Mouse (Mus musculus): ENCODE measurements around the gene Mafg. TPM values are rescaled to one million over a fixed set of nuclear protein-coding genes. Genes with fewer than 3 reads are reported as not detected.

Mafg gene
- polyA plus RNA-seq, 1 experiment from 2014 or later = 32.6 TPM

GRCm38 (mm10) chr11:120654741-120655140 is 21.3 kb upstream of the Mafg start:
- Histone ChIP-seq H3K27ac (ENCODE audit: low read depth, low read length) (no peak overlapping the region), H3K4me1 (replicated peaks; ENCODE audit: control insufficient read depth, insufficient read depth, low read length) (peaks cover 3% of the 10 kb centered on the region; the same call in 1 of the 2 replicates), H3K36me3 (ENCODE audit: control insufficient read depth, insufficient read depth, low read length) (no peaks in the 10 kb centered on the region), H3K4me3 (ENCODE audit: low read depth, low read length) (no peak overlapping the region), H3K27me3 (replicated peaks; ENCODE audit: control insufficient read depth, insufficient read depth, low read length) (peaks cover 38% of the 10 kb centered on the region), H3K9ac (ENCODE audit: low read depth, low read length) (no peak overlapping the region), H3K9me3 (ENCODE audit: control insufficient read depth, low read length) (no peaks in the 10 kb centered on the region), H3K4me2 (no peak overlapping the region)
- ATAC-seq (replicated peaks; ENCODE audit: low FRiP score) (no peak), DNase-seq (ENCODE audit: low spot score) (no peak)
- 59% methylated on average over 3 of the region's 3 CpGs for WGBS

- no peak for ATAC-seq (replicated peaks; ENCODE audit: low FRiP score)
- Histone ChIP-seq H3K9me3 (ENCODE audit: control insufficient read depth, low read length) (no peaks in the 10 kb centered on the region), H3K36me3 (ENCODE audit: control insufficient read depth, insufficient read depth, low read length) (no peaks in the 10 kb centered on the region), H3K27me3 (replicated peaks; ENCODE audit: control insufficient read depth, insufficient read depth, low read length) (peaks cover 17% of the 10 kb centered on the region; the same call in 1 of the 2 replicates), H3K4me2 (no peak overlapping the region), H3K4me3 (ENCODE audit: low read depth, low read length) (no peak overlapping the region), H3K27ac (ENCODE audit: low read depth, low read length) (no peak overlapping the region), H3K9ac (ENCODE audit: low read depth, low read length) (no peak overlapping the region), H3K4me1 (replicated peaks; ENCODE audit: control insufficient read depth, insufficient read depth, low read length) (peaks cover 11% of the 10 kb centered on the region)
- WGBS = 60% methylated on average over 3 of the region's 3 CpGs
- no peak for DNase-seq (ENCODE audit: low spot score)
Observed at GRCm38 (mm10) chr11:120651872-120652271, 18.5 kb upstream of the Mafg start.

GRCm38 (mm10) chr11:120648001-120648476 is 14.6 kb upstream of the Mafg start, which contains the start of gene Myadml2:
TSS of gene Myadml2 (minus strand) at chr11:120648158.
- Histone ChIP-seq H3K36me3 (ENCODE audit: control insufficient read depth, insufficient read depth, low read length) (no peaks in the 10 kb centered on the region), H3K4me1 (replicated peaks; ENCODE audit: control insufficient read depth, insufficient read depth, low read length) (peaks cover 16% of the 10 kb centered on the region), H3K27me3 (replicated peaks; ENCODE audit: control insufficient read depth, insufficient read depth, low read length) (peaks cover 9% of the 10 kb centered on the region; the same call in 1 of the 2 replicates), H3K4me2 (peak within 1 kb of the TSS; percentile 71), H3K27ac (ENCODE audit: low read depth, low read length) (no peak within 1 kb of the TSS), H3K9ac (ENCODE audit: low read depth, low read length) (peak within 1 kb of the TSS; percentile 56), H3K4me3 (ENCODE audit: low read depth, low read length) (peak within 1 kb of the TSS; percentile 39), H3K9me3 (ENCODE audit: control insufficient read depth, low read length) (no peaks in the 10 kb centered on the region)
- WGBS = 9% methylated on average over 13 of the region's 13 CpGs
- ATAC-seq (replicated peaks; ENCODE audit: low FRiP score) (no peak), DNase-seq (ENCODE audit: low spot score) (peak; percentile 65)

GRCm38 (mm10) chr11:120647047-120647830 is 13.8 kb upstream of the Mafg start:
- Histone ChIP-seq H3K4me3 (ENCODE audit: low read depth, low read length) (peak overlapping the region; percentile 39; the same call in 1 of the 2 replicates), H3K27ac (ENCODE audit: low read depth, low read length) (no peak overlapping the region), H3K4me2 (peak overlapping the region; percentile 71), H3K27me3 (replicated peaks; ENCODE audit: control insufficient read depth, insufficient read depth, low read length) (peaks cover 11% of the 10 kb centered on the region; the same call in 1 of the 2 replicates), H3K9me3 (ENCODE audit: control insufficient read depth, low read length) (no peaks in the 10 kb centered on the region), H3K36me3 (ENCODE audit: control insufficient read depth, insufficient read depth, low read length) (no peaks in the 10 kb centered on the region), H3K4me1 (replicated peaks; ENCODE audit: control insufficient read depth, insufficient read depth, low read length) (peaks cover 23% of the 10 kb centered on the region), H3K9ac (ENCODE audit: low read depth, low read length) (0 out of 2 replicates have a peak overlapping the region, but pooled peaks have one; percentile 56)
- ATAC-seq (replicated peaks; ENCODE audit: low FRiP score) (no peak), DNase-seq (ENCODE audit: low spot score) (no peak)
- WGBS = 76% methylated on average over 35 of the region's 35 CpGs

- peak within 1 kb of the TSS; percentile 81 for H3K4me2 ChIP-seq
- H3K9ac ChIP-seq (ENCODE audit: low read depth, low read length) = peak within 1 kb of the TSS; percentile 56
- peak within 1 kb of the TSS; percentile 50 for H3K4me3 ChIP-seq (ENCODE audit: low read depth, low read length)
- under 1% methylated on average over 15 of the region's 15 CpGs for WGBS
- H3K27me3 ChIP-seq (replicated peaks; ENCODE audit: control insufficient read depth, insufficient read depth, low read length) = peaks cover 23% of the 10 kb centered on the region
- H3K27ac ChIP-seq (ENCODE audit: low read depth, low read length) = 0 out of 2 replicates have a peak within 1 kb of the TSS, but pooled peaks have one; percentile 13
- DNase-seq (ENCODE audit: low spot score) (peak; percentile 96), ATAC-seq (replicated peaks; ENCODE audit: low FRiP score) (peak; percentile 99)
- no peaks in the 10 kb centered on the region for H3K36me3 ChIP-seq (ENCODE audit: control insufficient read depth, insufficient read depth, low read length)
- H3K4me1 ChIP-seq (replicated peaks; ENCODE audit: control insufficient read depth, insufficient read depth, low read length) = peaks cover 23% of the 10 kb centered on the region
- no peaks in the 10 kb centered on the region for H3K9me3 ChIP-seq (ENCODE audit: control insufficient read depth, low read length)
Observed at GRCm38 (mm10) chr11:120643601-120643987, 10.2 kb upstream of the Mafg start, which contains the start of gene Pycr1. TSS of gene Pycr1 (minus strand) at chr11:120643769.

- no peaks in the 10 kb centered on the region for H3K9me3 ChIP-seq (ENCODE audit: control insufficient read depth, low read length)
- H3K36me3 ChIP-seq (ENCODE audit: control insufficient read depth, insufficient read depth, low read length) = no peaks in the 10 kb centered on the region
- peak overlapping the region; percentile 50 for H3K4me3 ChIP-seq (ENCODE audit: low read depth, low read length)
- no peak for DNase-seq (ENCODE audit: low spot score)
- H3K27me3 ChIP-seq (replicated peaks; ENCODE audit: control insufficient read depth, insufficient read depth, low read length) = peaks cover 23% of the 10 kb centered on the region
- 0 out of 2 replicates have a peak overlapping the region, but pooled peaks have one; percentile 13 for H3K27ac ChIP-seq (ENCODE audit: low read depth, low read length)
- ATAC-seq (replicated peaks; ENCODE audit: low FRiP score) = peak; percentile 57
- H3K4me2 ChIP-seq = peak overlapping the region; percentile 81
- WGBS = 5% methylated on average over 18 of the region's 18 CpGs
- H3K9ac ChIP-seq (ENCODE audit: low read depth, low read length) = peak overlapping the region; percentile 56
- peaks cover 19% of the 10 kb centered on the region for H3K4me1 ChIP-seq (replicated peaks; ENCODE audit: control insufficient read depth, insufficient read depth, low read length)
Observed at GRCm38 (mm10) chr11:120642939-120643600, 9.7 kb upstream of the Mafg start.

- ATAC-seq (replicated peaks; ENCODE audit: low FRiP score) (no peak), DNase-seq (ENCODE audit: low spot score) (no peak)
- H3K27me3 ChIP-seq (replicated peaks; ENCODE audit: control insufficient read depth, insufficient read depth, low read length) = peaks cover 18% of the 10 kb centered on the region
- no peak overlapping the region for H3K27ac ChIP-seq (ENCODE audit: low read depth, low read length)
- WGBS = 81% methylated on average over 8 of the region's 8 CpGs
- no peak overlapping the region for H3K9ac ChIP-seq (ENCODE audit: low read depth, low read length)
- H3K9me3 ChIP-seq (ENCODE audit: control insufficient read depth, low read length) = no peaks in the 10 kb centered on the region
- H3K4me1 ChIP-seq (replicated peaks; ENCODE audit: control insufficient read depth, insufficient read depth, low read length) = peaks cover 11% of the 10 kb centered on the region
- H3K36me3 ChIP-seq (ENCODE audit: control insufficient read depth, insufficient read depth, low read length) = no peaks in the 10 kb centered on the region
- no peak overlapping the region for H3K4me2 ChIP-seq
- no peak overlapping the region for H3K4me3 ChIP-seq (ENCODE audit: low read depth, low read length)
Observed at GRCm38 (mm10) chr11:120641869-120642268, 8.5 kb upstream of the Mafg start.

GRCm38 (mm10) chr11:120641255-120641654 is 7.9 kb upstream of the Mafg start:
- no peak overlapping the region for H3K9ac ChIP-seq (ENCODE audit: low read depth, low read length)
- H3K4me2 ChIP-seq = no peak overlapping the region
- H3K4me3 ChIP-seq (ENCODE audit: low read depth, low read length) = no peak overlapping the region
- H3K27ac ChIP-seq (ENCODE audit: low read depth, low read length) = no peak overlapping the region
- DNase-seq (ENCODE audit: low spot score) = no peak
- 66% methylated on average over 9 of the region's 9 CpGs for WGBS
- H3K4me1 ChIP-seq (replicated peaks; ENCODE audit: control insufficient read depth, insufficient read depth, low read length) = peaks cover 11% of the 10 kb centered on the region
- ATAC-seq (replicated peaks; ENCODE audit: low FRiP score) = no peak
- 0 out of 2 replicates have a peak, but pooled peaks cover 2% of the 10 kb centered on the region for H3K36me3 ChIP-seq (ENCODE audit: control insufficient read depth, insufficient read depth, low read length)
- peaks cover 14% of the 10 kb centered on the region for H3K27me3 ChIP-seq (replicated peaks; ENCODE audit: control insufficient read depth, insufficient read depth, low read length)
- H3K9me3 ChIP-seq (ENCODE audit: control insufficient read depth, low read length) = no peaks in the 10 kb centered on the region
